Mouse (Mus musculus) heart, embryonic 16.5 days (tissue): ENCODE measurements around the gene Slc34a1. TPM values are rescaled to one million over a fixed set of nuclear protein-coding genes. Genes with fewer than 3 reads are reported as not detected.

Experiments used
- ATAC-seq: fragments of 200-750 bp; cut with Nextera tagmentation; replicated peaks from 2 replicates; pipeline ENCODE4 v1.8.0; 2017; ENCODE audit warnings: moderate number of reproducible peaks; ENCODE audit not compliant: insufficient read depth, low FRiP score; ENCODE audit errors: extremely low read depth
- H3K27ac ChIP-seq: fragments of 300-500 bp; sonication (generic); 2 replicates; pipeline ENCODE4 v1.5.1; 2014; ENCODE audit warnings: mild to moderate bottlenecking, low read length, control low read depth, moderate library complexity
- H3K27me3 ChIP-seq: fragments of 300-500 bp; sonication (generic); 2 replicates; pipeline ENCODE4 v1.6.1; 2014; ENCODE audit warnings: low read length, mixed read lengths; ENCODE audit not compliant: control insufficient read depth, insufficient read depth
- H3K36me3 ChIP-seq: fragments of 300-500 bp; sonication (generic); 2 replicates; pipeline ENCODE4 v1.6.1; 2014; ENCODE audit not compliant: control insufficient read depth, insufficient read depth
- H3K4me1 ChIP-seq: fragments of 300-500 bp; sonication (generic); 2 replicates; pipeline ENCODE4 v1.6.1; 2014; ENCODE audit warnings: low read length, mixed read lengths; ENCODE audit not compliant: control insufficient read depth, insufficient read depth
- H3K4me2 ChIP-seq: fragments of 300-500 bp; sonication (generic); 2 replicates; pipeline ENCODE4 v1.6.1; 2014; ENCODE audit warnings: low read depth, mild to moderate bottlenecking, control low read depth, low read length
- H3K4me3 ChIP-seq: fragments of 300-500 bp; sonication (generic); 2 replicates; pipeline ENCODE4 v1.5.1; 2014; ENCODE audit warnings: mild to moderate bottlenecking, control low read depth, low read length
- H3K9ac ChIP-seq: fragments of 300-500 bp; sonication (generic); 2 replicates; pipeline ENCODE4 v1.6.1; 2014; ENCODE audit warnings: low read length, control low read depth
- H3K9me3 ChIP-seq: fragments of 300-500 bp; sonication (generic); replicated peaks from 2 replicates; pipeline ENCODE4 v1.6.1; 2016; ENCODE audit warnings: low read length; ENCODE audit not compliant: control insufficient read depth
- WGBS: fragments of 180-500 bp; shearing (Covaris S2); extraction: QIAGEN DNeasy Blood & Tissue Kit; methylation state at CpG from one replicate; pipeline ENCODE4 v1.1.7; 2014; 5-methylcytosine and 5-hydroxymethylcytosine counted together
- polyA plus RNA-seq: library from polyadenylated mRNA; unstranded; fragments of >200 nt; fragmentation: Nextera tagmentation; extraction: Ambion mirVana; gene quantifications from 2 replicates; pipeline ENCODE4 v1.2.1, GENCODE M21; 2015

The Slc34a1 gene
- polyA plus RNA-seq, 1 experiment from 2014 or later: not detected

GRCm38 (mm10) chr13:55371740-55372139 is 26.2 kb upstream of the Slc34a1 start:
- WGBS: 50% methylated on average over 5 of the region's 5 CpGs
- Histone ChIP-seq H3K27ac (no peak overlapping the region), H3K36me3 (no peaks in the 10 kb centered on the region), H3K9me3 (no peaks in the 10 kb centered on the region), H3K4me1 (peaks cover 6% of the 10 kb centered on the region), H3K27me3 (peaks cover 21% of the 10 kb centered on the region), H3K4me2 (no peak overlapping the region), H3K4me3 (no peak overlapping the region), H3K9ac (no peak overlapping the region)
- no peak for ATAC-seq

- no peak overlapping the region for H3K27ac ChIP-seq
- H3K36me3 ChIP-seq: no peaks in the 10 kb centered on the region
- H3K9ac ChIP-seq: no peak overlapping the region
- no peak overlapping the region for H3K4me3 ChIP-seq
- no peak for ATAC-seq
- H3K9me3 ChIP-seq: no peaks in the 10 kb centered on the region
- H3K4me1 ChIP-seq: peaks cover 6% of the 10 kb centered on the region
- H3K4me2 ChIP-seq: no peak overlapping the region
- 53% methylated on average over 6 of the region's 6 CpGs for WGBS
- H3K27me3 ChIP-seq: peaks cover 37% of the 10 kb centered on the region
Measured at GRCm38 (mm10) chr13:55374206-55374924, 23.6 kb upstream of the Slc34a1 start.

- Histone ChIP-seq H3K27me3 (peaks cover 50% of the 10 kb centered on the region), H3K4me2 (no peak overlapping the region), H3K27ac (no peak overlapping the region), H3K9ac (no peak overlapping the region), H3K4me1 (no peaks in the 10 kb centered on the region), H3K4me3 (no peak overlapping the region), H3K36me3 (no peaks in the 10 kb centered on the region), H3K9me3 (no peaks in the 10 kb centered on the region)
- no peak for ATAC-seq
- 63% methylated on average over 2 of the region's 2 CpGs for WGBS
Measured at GRCm38 (mm10) chr13:55375877-55376276, 22.1 kb upstream of the Slc34a1 start.

GRCm38 (mm10) chr13:55378907-55379580 is 18.9 kb upstream of the Slc34a1 start:
- Histone ChIP-seq H3K4me3 (no peak overlapping the region), H3K4me2 (peak overlapping the region; percentile 22; the same call in 1 of the 2 replicates)
- ATAC-seq: no peak

GRCm38 (mm10) chr13:55381790-55382189 is 16.2 kb upstream of the Slc34a1 start:
- Histone ChIP-seq H3K9me3 (no peaks in the 10 kb centered on the region), H3K27me3 (peaks cover 39% of the 10 kb centered on the region), H3K4me3 (no peak overlapping the region), H3K36me3 (no peaks in the 10 kb centered on the region), H3K4me2 (no peak overlapping the region), H3K4me1 (no peaks in the 10 kb centered on the region), H3K27ac (no peak overlapping the region), H3K9ac (no peak overlapping the region)
- WGBS: 69% methylated on average over 4 of the region's 4 CpGs
- no peak for ATAC-seq

More at GRCm38 (mm10) chr13:55378907-55379580, 18.9 kb upstream of the Slc34a1 start:
- Histone ChIP-seq H3K27me3 (peaks cover 47% of the 10 kb centered on the region), H3K27ac (no peak overlapping the region), H3K9me3 (no peaks in the 10 kb centered on the region), H3K4me1 (no peaks in the 10 kb centered on the region), H3K9ac (no peak overlapping the region), H3K36me3 (no peaks in the 10 kb centered on the region)
- whole genome bisulfite sequencing: 9% methylated on average over 32 of the region's 32 CpGs

- Histone ChIP-seq H3K4me1 (no peaks in the 10 kb centered on the region), H3K9me3 (0 out of 2 replicates have a peak, but pooled peaks cover 4% of the 10 kb centered on the region), H3K27ac (no peak overlapping the region), H3K27me3 (no peaks in the 10 kb centered on the region), H3K4me3 (no peak overlapping the region), H3K4me2 (no peak overlapping the region), H3K36me3 (no peaks in the 10 kb centered on the region), H3K9ac (no peak overlapping the region)
- ATAC-seq: no peak
- WGBS: 78% methylated on average over 3 of the region's 3 CpGs
Measured at GRCm38 (mm10) chr13:55390644-55391043, 7.3 kb upstream of the Slc34a1 start.

- Histone ChIP-seq H3K9me3 (0 out of 2 replicates have a peak, but pooled peaks cover 4% of the 10 kb centered on the region), H3K36me3 (no peaks in the 10 kb centered on the region), H3K4me3 (no peak overlapping the region), H3K9ac (no peak overlapping the region), H3K4me1 (no peaks in the 10 kb centered on the region), H3K27me3 (no peaks in the 10 kb centered on the region; the same call in 1 of the 2 replicates), H3K27ac (no peak overlapping the region), H3K4me2 (no peak overlapping the region)
- 74% methylated on average over 1 of the region's 1 CpGs for WGBS
- no peak for ATAC-seq
Measured at GRCm38 (mm10) chr13:55391626-55392029, 6.4 kb upstream of the Slc34a1 start.

- Histone ChIP-seq H3K9me3 (0 out of 2 replicates have a peak, but pooled peaks cover 4% of the 10 kb centered on the region), H3K27ac (no peak overlapping the region), H3K36me3 (no peaks in the 10 kb centered on the region), H3K4me2 (no peak overlapping the region), H3K27me3 (no peaks in the 10 kb centered on the region; the same call in 1 of the 2 replicates), H3K4me1 (no peaks in the 10 kb centered on the region), H3K4me3 (no peak overlapping the region), H3K9ac (no peak overlapping the region)
- ATAC-seq: no peak
- WGBS: 60% methylated on average over 4 of the region's 4 CpGs
Measured at GRCm38 (mm10) chr13:55392933-55393332, 5.1 kb upstream of the Slc34a1 start.
